Mouse (Mus musculus) gastrocnemius, postnatal 10 days (tissue): Measurements from ENCODE around the gene Rnf13. TPM values are rescaled to one million over a fixed set of nuclear protein-coding genes. Genes with fewer than 3 reads are reported as not detected.
"Not testable (repeated sequence)": the region's sequence is repeated elsewhere in the genome, so short reads cannot be mapped to it uniquely, and the experiment has no call there.

Experiments
- DNase-seq: peaks from one replicate; pipeline ENCODE4 v3.0.0; 2021; ENCODE audit warnings: mixed read lengths
- long read RNA-seq, 2 experiments: library from polyadenylated mRNA; stranded (forward); transcript quantifications; one replicate each; pipeline ENCODE4 v2.0.0; 2021
- total RNA-seq, 2 experiments: library from RNA; stranded (reverse); gene quantifications; 2 replicates each; pipeline ENCODE4 v1.2.3; 2021

Rnf13 gene
- 10 to 100 TPM; 35.1 to 36.8 TPM for total RNA-seq
- long read RNA-seq, experiment 1, transcript Rnf13-201 (10 exons, 2,678 nt) = major isoform, 30 of 43 reads
- long read RNA-seq, experiment 1, partial matches to known transcripts = 5 of 43 reads
- long read RNA-seq, experiment 1, other reads (novel, unspliced or antisense) = 6 of 43 reads
- long read RNA-seq, experiment 2, transcript Rnf13-201 (10 exons, 2,678 nt) = major isoform, 30 of 36 reads
- long read RNA-seq, experiment 2, partial matches to known transcripts = 0 of 36 reads
- long read RNA-seq, experiment 2, other reads (novel, unspliced or antisense) = 4 of 36 reads

DNA sequence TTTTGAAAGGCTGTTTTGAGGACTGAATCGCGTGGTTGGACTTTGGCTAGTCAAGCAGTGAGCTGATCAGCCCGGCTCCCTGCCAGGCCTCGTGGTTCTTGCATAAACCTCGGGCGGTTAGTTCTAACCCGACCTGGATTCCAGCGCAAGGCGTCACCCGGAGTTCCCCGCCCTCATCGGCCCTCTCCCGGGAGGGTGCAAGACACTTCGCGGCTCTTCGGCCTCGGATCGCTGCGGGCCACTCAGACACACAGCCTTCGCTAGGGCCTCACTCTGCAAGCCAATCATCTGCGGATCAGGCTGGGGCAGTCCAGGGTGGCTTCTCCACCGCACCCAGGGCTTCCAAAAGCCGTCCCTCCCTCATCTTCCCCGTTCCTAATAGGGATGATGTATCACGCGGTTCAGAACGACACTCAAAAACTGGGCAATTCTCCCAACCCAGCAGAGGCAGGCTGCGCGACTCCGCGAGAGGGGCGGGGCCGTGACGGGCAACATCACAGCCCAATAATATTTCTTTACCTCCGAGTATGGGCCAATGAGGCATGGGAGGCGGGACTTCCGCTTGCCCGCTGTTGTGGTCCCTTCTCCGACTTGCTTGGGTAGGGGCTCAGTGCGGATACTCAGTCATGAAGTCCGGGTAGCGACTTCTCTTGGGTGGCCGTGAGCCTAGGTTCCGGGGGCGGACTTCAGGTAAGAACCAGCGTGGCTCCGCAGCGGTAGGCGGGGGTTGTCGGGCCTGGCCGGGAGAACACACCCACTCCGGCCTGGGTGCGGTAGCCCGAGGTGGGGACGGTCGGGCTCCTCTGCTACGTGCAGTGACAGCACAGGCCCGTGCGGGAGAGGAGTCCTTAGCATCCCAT lies at the start of gene Rnf13:
Rnf13 (plus strand) TSS at position 552 of the 860 bp plus-strand sequence.
- peak; percentile 95 for DNase-seq

DNA sequence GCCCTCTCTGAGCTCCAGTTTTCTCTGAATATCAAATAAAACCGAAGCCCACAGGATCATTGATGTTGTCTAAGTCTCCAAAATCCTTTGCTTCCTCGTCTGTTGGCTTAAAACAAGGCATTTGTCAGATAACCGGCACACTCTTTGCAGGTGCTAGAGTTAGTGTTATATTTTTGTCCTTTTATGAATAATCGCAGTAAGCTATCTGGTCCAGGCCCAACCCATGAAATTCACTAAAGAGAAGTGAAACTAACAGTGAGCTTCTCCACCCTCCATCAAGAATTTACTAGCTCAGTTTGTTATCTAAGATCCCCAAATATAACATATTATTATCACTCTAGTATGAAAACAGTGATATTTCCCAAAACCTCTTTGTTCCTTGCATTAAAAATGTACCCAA lies 44.1 kb upstream of the Rnf13 start:
- no peak for DNase-seq

DNA sequence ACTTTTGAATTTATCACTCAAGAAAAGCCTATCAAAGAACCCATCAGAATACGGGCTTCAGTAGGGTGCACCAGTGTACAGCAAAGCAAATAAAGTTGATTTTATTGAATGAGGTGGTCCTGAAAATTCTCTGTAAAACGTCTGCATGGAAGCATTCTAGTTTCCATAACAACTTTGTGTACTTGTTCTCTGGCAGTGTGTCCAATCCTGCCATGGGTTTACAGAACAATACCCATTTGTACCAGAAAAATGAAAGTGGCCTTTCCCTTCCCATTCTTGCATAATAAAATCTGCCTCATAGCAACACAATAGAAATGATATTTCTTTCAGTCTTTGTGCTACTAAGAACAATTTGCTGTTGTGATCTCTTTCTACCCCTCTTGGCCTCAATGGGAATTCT lies 43.1 kb upstream of the Rnf13 start, which contains the start of gene Ankub1:
Ankub1 (minus strand) TSS at position 81 of the 400 bp plus-strand sequence.
- no peak for DNase-seq

DNA sequence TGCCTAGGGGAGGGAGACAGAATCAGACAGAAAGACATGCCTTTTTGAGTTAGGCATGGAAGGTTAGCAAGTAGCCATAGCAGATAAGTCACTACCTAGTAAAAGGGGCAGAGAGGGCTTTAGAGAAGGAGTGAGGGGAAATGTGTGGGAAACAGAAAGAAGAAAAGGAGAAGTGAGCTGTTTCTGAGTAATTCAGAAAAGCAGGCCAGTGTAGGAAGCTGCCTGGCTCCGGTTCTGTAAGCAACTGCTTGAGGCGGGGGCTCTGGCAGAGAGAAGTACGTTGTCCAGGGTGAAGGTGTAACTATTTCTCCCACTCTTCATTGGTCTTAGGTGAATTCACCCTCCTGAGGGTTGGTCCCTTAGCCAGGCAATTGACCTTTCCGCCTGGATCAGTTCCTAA lies 39.6 kb upstream of the Rnf13 start:
- DNase-seq = no peak

DNA sequence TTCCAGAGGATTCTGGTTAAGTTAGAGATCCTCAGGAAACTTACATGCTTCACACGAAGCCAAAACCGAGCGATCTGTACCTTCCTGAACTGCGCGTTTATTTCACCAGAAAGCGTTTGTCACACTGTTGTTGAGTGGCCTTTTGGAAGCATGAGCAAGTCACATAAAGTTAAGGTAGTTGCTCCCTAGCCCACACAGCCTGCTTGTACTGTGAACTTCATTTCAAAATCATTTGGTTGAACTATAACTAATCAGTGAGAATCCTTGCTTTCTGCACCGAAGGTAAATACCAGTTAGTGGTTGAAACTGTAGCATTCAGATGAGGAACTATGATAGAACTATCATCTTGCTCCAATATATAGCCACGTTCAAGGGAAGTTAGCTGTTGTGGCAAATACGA lies 39.1 kb upstream of the Rnf13 start:
- no peak for DNase-seq

DNA sequence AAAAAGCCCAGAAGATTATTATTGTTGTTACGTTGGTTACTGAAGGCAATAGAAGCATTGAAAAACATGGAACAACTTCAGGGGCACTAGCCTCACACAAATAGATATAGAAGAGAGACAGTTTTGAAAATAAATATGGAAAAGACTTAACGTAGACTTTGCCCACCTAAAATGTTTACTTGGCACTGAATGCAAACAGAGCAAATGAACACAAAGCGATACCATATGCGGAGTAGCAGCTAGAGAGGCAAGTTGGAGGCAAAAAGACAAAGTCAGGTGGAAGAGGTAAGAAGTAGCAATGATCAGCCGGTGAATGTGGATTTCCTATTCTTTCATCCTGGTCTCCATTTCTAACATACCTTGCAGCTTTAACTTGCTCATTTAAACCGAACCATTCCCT lies 21.7 kb upstream of the Rnf13 start:
- no peak for DNase-seq

DNA sequence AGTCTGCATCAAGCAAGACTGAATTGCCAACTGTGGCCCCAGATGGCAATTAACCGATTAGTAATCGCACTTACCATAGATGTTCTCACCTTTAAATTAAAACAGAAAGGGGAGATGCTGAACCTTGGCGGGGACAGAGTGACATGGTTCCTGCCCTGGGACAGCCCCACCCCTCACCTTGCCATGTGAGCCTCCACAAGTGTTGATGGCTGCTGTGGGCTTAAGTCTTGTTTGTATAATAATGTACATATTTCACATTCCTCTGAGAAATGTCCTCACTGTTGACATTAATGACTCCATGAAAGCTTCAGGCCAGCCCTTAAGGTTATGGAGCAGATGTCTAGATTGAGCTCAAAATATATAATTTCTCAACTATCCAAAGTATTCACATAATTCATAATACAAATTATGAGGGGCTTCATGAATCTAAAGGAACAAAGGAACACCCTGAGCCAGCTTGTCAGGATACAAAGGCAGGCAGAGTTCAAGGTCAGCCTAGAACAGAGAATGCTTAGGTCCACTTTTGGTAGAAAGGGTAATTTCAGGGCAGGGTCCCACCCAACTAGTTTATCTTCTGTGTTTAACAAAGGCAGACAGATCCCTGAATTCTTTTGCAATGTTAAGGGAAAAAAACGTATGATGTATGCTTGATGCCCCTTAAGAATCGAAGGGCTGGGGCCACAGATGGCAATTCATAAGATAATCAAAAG lies 3.5 kb upstream of the Rnf13 start:
- no peak for DNase-seq

DNA sequence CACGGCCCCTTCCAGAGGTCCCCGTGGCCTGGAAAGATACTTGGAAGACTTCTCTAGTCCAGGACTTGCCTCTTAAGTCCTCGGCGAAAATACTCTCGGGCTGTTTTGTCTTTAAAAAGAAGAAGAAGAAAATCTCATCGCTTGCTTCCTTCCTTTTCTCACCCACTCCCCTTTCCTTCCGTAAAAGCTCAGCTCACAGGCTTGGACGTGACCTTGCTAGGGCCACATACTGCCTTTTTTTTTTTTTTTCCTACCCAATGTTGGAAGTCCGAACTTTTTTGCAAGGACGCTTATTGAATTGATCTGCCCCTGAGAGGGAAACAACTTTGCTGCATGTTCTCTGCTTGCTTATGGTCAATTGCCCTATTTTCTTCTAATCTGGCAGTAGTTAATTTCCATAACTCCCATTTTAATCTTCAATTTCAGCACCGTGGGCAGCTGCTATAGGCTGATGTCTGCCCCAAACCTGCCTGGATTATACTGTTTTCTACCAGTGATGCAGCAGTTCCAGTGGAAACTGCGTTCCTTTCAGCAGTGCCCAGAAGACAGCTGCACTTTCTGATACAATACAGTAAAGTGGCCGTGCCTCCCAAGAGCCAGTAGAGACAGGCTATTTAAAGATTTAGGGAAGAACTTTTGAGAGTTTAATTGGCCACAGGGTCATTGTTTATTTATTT lies 695 bp downstream of the Rnf13 start:
- no peak for DNase-seq

DNA sequence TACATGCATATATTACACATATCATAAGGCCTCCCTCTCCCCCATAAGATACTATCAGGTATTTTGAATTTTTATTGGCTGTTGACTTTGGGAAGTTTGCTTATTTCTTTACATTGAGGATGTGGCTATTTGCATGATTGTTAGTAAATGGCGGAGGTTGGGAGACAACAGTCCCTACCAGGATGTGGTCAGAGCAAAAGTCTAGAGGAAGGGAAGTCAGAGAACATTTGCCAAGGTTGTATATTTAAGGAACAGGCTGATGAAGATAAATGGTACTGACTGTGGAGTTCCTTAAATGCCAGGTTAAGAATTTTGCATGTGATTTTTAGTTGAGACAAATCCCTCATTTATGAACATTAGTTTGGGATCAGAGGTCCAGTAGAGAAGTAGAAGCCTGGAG lies 4.0 kb downstream of the Rnf13 start:
- DNase-seq = no peak

DNA sequence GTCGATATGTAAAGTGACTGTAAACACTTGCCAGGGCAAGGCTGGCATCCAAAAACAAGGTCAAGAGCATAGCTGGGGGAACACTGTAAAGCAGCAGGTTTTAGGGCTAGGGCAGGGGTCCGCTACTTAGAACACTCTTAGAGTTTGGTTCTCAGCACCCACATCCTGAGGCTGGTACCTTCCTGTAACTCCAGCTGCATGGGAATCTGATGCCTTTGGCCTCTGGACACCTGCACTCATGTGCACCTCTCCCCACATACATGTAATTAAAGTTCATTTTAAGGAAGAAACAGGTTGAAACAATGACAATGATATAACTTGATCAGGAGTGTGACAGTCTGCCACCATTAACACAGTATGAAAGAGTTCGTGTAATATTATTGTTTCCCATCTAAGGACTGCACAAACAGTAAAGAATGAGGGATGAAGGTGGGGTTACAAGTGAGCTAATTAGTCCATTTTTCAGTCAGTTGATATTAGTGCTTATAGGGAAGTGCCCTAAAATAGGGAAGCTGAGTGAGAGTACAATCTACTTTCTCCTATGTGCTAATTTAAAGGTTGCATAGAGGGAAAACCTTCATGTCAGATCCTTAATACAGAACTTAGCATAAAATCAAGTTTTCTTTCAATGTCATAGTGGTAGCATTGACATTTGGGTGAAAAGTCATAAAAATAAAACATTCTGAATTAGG lies 12.9 kb downstream of the Rnf13 start:
- DNase-seq = no peak

DNA sequence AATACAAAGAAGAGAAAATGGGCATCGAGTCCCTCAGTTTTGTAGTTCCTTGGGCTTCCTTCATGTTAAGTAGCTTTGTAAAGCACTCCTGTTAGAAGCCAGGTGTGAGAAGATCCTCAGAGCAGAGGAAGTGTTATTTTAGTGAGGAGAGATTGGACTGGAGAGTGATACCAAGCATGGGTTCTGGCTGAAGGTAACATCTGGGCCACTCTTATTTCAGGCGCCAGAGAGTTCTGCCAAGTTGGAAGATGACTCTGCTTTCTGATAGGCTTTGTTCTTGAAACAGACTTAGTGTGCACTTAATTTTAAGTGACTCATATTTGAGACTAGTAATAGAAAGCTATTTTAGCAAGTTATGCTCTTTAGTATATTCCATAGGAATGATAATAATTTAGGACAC lies 41.1 kb downstream of the Rnf13 start:
- no peak for DNase-seq

DNA sequence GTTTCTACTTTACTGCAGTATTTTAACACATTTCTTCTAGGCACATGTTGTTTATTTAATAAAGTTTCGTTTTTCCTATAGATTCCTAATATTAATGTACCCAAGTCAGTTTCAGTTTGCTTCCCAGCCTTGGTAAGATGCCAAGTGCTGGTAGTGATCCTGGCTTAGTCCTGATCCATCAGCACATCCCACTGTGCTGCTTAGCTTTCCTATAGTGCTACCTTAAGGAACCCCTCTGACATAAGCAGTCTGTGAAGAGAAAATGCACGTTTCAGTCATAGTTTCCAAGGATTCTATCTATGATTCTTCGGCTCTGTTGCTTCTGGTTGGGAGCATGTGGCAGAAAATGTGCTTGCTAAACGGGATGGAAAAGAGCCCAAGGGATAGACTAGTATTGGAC lies 52.6 kb downstream of the Rnf13 start:
- DNase-seq = no peak

DNA sequence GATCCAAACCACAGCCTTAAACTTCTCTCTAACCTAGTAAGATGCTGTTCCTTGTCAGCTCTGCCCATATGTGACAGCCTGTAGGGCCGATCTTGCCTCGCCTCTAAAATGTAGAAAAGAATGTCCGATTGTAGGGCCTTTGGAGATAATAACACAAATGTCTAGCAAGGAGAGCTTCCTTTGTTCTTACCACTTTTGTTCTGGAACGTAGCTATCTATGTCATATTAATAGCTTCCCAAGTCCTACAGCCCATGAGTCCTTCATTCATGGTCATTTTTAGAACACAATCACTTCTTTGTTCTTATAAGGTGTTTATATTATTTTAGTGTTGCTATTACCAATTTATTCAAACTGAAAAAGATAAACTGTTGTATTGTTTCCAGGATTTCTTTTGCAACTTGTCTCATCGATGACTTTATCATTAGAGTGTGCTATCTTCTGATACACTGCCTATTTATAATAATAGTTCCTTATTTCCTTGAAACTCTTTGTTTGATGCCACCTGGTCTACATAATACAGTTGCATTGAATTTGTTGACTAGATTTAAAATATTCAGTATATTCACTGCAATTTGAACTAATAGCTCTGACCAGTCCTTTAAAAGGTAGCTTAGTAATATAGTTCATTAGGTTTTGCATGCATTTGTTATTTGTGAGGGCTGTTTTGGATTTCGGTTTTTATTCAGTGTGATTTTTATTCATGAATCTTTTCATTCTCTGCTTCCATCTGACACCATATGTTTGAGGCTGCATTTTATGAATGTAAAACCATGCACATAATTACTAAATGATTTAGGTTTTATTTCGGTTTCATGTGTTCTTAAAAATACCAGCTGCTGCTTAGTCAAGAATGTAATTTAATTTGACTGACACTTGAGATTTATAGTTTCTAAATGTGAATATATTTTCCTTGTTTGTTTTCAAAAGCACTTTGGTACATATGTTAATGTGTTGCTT lies 53.4 kb downstream of the Rnf13 start:
- DNase-seq = no peak

DNA sequence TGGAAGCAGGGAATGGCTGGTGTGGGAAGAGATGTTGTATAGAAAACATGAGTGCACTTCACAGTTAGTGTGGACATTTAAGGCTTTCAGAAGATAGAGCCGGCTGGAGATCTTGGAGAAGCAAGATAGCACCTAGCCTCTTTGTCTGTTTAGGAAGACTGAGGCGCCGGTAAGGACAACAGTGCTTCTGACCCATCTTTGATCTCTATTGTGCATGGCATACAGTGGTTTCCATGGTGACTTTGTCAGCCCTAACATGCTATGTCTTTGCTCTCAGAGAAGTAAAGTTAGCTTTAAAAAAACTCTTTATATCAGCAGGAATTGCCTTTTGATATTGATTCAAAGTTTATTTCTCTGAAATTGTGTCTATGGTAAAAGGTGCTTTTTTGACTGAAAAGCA lies 55.2 kb downstream of the Rnf13 start:
- DNase-seq = no peak

DNA sequence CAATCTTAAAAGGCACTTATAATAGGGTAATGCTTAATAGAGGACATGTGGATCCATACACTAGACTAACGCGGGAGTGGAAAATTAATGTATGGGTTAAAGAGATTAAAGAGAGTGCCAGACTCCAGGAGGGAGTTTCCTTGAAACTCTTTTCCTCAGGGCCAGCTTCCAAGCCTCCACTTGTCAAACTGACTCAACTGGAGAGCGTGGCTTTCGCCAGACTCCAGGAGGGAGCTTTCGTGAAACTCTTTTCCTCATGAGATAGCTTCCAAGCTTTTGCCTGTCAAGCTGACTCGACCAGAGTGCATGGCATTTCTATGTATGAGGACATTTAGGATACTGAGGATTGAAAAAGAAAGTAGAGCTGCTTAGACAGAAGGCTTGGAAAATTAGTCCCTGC lies 59.2 kb downstream of the Rnf13 start:
- DNase-seq = not testable (repeated sequence)

DNA sequence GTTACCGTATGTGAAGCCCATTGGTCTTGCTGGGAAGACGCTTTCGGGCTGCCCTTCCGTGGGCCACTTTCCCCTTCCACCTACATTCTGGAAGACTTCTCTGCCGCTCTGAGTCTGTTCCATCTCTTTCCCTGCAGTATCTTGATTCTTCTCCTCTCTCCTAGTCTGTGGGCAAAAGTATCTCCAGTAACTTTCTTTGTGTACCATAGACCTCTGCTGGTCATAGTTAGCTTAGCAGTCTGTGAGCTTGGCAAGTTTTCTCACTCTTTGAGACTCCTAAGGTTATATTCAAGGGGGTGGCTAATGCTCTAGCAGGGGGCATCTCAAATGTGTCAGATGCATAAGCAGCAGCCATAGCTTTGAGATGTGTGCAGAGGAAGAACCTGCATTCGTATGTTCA lies 79.6 kb downstream of the Rnf13 start:
- DNase-seq = no peak

DNA sequence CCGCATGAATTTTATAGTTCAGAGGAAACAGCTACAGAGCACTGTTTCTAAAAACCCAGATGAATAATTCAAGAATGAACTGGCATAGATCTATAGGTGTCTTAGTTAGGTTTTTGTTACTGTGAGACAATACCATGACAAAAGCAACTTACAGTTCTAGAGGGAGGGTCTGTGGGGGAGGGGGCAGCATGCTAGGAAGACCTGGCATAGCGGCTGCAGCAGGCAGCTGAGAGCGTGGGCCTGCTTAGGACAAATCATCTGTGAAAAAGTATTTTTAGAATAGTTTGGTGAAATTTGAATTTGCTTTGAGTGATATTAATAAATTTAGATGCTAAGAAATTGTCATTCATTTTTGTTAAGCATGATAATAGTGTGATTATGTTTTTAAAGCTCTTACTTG lies 90.0 kb downstream of the Rnf13 start:
- DNase-seq = no peak

DNA sequence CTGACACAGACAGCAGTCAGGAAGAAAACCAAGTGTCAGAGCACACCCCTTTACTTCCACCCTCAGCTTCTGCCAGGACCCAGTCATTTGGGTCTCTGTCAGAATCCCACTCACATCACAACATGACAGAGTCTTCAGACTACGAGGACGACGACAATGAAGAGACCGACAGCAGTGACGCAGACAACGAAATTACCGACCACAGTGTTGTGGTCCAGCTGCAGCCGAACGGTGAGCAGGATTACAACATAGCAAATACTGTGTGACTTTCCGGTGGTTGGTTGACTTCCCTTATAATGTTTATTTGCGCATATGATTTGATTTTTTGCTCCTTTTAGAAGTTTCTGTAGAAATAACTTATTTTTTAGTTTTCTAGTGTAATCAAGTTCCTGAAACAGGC lies 97.7 kb downstream of the Rnf13 start:
- DNase-seq = no peak

DNA sequence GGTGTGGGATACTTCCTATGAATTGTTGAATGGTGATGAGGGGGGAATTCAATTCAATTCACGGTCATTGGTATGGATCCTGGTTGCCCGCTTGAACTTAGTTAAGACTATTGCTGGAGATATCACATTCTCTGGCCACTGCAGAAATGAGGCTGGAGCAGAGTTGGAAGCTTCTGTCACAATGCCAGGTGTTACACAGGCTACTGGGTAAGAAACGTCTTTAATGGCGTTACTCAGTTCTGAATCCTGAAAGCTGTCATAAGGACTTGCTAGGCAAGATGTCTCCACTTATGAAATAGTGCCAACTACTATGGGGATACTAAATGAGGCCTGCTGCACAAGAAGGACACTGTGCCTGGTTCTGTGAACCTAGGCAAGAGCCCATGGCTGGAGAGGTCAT lies 101.0 kb downstream of the Rnf13 start:
- no peak for DNase-seq

DNA sequence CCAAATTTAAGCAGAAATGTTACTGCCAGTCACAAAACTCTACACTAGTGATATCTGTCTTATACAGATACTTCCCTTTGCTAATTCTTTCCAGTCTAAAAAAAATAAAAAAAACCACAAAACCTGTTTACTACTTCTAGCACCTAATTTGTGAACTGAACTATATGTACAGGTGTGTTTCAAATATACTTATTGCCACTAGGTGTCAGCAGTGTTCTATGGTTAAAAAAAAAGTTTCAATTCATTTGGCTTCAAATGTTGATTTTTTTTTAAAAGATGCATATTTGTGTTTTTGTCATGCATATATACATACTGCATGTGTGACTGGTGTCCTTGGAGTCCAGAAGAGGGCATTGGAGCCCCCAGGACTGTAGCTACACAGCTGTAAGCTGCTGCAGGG lies 107.9 kb downstream of the Rnf13 start:
- no peak for DNase-seq
